Mouse (Mus musculus) thymus, postnatal 10 days (tissue): ENCODE measurements at regions not wholly inside any gene's neighbourhood (a gene's known extent, or its start where the extent isn't known, plus 50 kb on each side); places are given as distances from the start of the nearest gene placed in this dataset.

Experiments used
- DNase-seq, 2 experiments: peaks; one replicate each; pipeline ENCODE4 v3.0.0; 2021; ENCODE audit warnings: low spot score in 2 of 2

- no peak for DNase-seq
Measured at GRCm38 (mm10) chr4:105555941-105556340, 233.7 kb upstream of the Gm12728 start.

GRCm38 (mm10) chr4:105557396-105557795, 232.3 kb upstream of the Gm12728 start:
- no peak for DNase-seq

DNA sequence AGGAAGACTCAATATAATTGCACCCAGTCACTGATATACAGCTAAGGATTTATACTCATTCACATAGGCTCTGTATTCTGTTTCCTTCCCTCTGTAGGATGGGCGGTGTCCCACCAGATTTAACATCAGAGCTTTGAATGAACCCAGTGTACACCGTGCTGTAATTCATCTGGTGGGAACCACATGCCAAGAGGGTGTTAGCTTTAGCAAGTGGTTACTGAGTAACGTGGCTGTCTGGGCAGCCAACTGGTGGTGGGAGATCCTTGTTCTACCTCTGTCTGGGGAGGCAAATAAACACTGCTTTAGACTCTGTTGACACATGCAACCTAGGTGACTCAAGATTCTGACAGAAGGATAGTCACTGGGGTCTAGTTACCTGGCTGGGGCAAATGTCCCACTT, 229.6 kb upstream of the Gm12728 start:
- DNase-seq: no peak

- DNase-seq: no peak
Measured at GRCm38 (mm10) chr4:105560781-105561180, 228.9 kb upstream of the Gm12728 start.

- DNase-seq: no peak
Measured at GRCm38 (mm10) chr4:105561611-105562010, 228.1 kb upstream of the Gm12728 start.

- no peak for DNase-seq
Measured at GRCm38 (mm10) chr4:105565796-105566195, 223.9 kb upstream of the Gm12728 start.

DNA sequence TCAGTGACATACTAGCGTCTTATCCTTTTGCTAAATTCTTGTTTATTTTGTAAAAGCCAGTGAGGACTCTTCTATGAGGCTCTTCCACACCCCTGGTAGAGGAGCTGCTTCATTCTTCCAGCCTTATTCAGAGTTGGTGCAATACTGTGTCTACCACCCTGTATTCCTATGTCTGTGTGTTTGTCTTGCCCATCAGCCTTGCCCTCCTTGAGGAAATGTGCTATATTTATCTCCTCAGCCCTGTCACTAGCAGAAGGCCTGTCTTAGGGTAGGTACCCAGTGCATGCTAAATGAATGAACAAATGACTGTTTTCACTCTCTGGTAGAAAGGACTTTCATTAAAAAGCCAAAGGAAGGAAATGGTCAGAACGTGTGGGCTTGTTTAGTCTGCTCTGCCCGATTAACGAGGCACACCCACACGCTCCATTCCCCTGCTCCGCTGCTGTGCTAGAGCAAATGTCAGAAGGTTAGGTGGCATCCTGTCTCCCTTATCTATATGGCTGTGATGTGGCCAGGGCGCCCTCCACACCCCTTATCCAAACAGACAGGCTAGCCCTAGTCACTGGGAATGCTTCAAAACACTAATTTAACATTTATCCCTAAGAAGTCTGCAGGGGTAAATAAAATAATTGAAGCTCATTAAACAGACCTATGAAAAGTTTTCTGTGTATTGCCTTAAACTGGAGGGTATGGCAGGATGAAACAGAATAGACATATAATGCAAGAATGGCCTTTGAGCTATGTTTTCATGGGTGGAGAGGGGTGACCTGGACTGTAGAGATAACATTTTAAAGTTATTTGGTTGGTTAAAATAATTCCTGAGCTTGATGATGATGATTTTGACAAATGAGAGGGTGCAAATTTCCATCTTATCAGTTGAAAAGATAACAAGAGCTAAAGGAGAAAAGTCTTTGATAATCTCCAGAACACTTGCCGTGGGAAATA, 222.9 kb upstream of the Gm12728 start:
- DNase-seq: no peak

DNA sequence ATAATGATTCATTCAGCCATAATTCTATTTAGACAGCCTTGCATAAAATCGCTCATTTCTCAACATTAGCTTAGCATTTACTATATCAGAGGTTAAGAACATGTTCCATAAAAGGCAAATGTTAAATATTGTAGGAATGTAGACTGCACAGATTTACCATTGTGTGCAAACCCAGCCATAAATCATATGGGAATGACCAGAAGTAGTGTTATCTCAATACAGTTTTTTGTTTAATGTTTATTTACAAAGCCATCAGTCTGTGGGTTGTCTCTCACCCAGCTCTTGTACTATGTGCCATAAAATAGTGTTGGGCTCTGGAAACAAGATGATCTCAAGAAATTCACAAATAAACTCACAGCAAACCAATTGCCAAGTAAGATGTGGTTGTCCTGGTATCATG, 220.0 kb upstream of the Gm12728 start:
- no peak for DNase-seq

DNA sequence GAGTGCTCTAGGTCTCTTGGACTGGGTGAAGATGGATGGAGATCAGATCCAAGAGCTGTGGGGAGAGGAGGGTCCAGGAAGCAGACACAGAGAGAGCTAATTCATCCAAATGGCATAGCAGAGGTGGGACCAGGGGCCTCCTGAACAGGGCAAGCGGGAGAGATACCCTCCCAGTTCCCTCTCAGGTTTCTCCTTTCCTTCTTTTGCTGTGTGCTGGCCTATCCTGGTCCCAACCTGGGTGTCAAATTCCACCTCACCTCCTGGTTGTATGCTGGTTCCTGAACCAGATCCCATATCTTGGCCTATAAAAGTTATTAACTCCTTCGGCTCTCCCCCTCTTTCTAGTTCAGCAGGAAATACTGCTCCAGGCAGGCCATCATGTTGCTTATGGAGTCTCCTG, 214.1 kb upstream of the Gm12728 start:
- DNase-seq: no peak

DNA sequence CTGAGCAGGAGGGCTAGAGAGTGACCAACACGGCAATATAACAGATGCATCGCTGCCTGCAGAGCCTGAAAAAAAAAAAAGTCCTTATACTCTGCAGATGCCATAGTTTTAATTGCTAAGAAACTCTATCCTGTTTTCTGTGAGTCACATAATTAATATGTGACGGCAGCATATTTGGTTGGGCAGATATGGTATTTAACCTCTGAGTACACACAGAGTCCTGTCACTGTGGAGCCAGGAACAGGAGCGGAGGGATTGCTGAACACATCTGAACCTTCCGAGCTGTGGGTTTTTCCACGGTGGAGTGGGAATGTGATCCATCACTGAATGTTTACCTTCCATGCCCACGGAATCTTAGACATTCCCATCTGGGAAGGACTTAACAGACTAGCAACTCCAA, 208.7 kb upstream of the Gm12728 start:
- DNase-seq: no peak

DNA sequence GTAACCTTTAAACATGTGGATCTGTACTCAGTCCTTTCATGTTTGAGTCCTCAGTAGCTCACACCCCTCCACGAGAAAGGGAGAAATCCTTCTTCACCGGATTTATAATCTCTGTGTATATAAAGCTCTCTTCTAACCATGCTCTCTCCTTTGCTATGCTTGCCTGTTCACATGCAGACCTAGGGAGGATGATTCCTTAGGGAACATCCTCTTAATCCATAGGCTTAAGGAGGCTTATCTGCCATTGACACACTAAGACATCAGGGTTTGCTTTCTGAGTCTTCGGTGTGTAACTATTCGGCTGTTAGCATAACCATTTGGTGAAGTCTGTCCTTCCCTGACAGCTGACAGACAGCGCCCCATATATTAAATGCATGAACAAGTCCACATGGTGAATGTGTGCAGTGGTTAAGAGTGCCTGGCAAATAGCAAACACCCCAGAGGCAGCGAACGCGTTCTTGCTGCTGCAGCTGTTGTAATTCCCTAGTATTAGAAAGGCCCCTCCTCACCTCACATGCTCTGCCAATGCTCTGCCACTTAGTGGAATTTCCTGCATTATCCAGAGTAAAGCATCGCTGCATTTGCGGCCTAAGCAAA, 205.2 kb upstream of the Gm12728 start:
- DNase-seq: no peak

DNA sequence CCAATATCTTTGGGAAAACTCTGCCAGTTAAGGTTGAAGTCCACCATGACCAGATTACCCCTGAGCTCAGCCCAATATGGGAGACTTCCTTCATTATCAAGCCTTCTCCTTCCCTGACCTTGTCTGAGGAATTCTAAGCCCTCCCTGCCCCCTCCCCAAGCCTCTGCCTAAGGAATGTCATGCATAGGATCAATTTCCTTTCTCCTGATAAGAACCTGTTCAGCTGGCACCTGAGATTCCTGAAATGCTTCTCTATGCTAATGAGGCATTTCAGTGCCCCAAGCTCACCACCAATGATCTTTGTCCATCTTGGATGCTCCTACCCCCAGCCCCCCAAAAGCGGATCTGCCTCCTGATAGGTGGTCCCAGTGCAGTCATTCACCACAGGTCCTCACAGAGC, 186.0 kb upstream of the Gm12728 start:
- DNase-seq: no peak

- DNase-seq: no peak
Measured at GRCm38 (mm10) chr4:105604607-105605006, 185.1 kb upstream of the Gm12728 start.

DNA sequence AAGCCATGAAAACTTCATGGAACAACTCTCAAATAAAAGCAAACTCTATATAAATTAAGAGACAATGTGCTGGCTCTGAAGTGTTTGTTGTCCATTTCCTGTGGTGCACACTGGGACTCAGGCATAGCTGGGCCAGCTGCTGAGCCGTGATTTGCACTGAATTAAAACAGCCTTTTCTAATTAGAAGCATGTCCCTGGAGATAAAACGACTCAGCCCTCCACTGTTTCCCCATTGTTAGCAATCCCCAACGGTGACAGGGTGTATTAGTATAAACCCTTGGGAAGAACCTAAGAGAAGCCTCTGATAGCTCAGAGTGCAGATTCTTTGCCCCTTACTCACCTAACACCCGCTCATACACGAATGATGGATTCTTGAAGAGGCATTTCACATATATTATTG, 182.9 kb upstream of the Gm12728 start:
- no peak for DNase-seq

DNA sequence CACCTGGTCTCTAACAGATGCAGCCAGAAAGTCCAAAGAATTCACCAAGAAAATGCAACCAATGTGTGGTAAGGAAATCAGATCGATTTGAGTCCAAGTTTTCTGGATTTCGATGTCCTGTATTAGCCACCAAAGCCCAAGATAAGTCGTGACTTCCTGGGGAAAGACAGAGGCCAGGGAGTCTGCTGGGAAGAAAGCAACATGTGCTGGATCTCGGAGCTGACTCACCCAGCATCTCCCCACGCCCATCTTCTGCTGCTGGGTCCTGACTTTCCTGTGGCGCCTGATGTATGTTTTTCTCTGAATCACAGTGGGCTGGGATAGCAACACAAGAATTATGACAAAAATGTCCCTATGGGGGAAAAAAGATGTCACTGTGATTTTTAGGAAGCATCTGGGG, 178.8 kb upstream of the Gm12728 start:
- DNase-seq: no peak

- DNase-seq: no peak
Measured at GRCm38 (mm10) chr4:105614390-105614789, 175.3 kb upstream of the Gm12728 start.

GRCm38 (mm10) chr4:105626371-105627320, 163.0 kb upstream of the Gm12728 start:
- no peak for DNase-seq

DNA sequence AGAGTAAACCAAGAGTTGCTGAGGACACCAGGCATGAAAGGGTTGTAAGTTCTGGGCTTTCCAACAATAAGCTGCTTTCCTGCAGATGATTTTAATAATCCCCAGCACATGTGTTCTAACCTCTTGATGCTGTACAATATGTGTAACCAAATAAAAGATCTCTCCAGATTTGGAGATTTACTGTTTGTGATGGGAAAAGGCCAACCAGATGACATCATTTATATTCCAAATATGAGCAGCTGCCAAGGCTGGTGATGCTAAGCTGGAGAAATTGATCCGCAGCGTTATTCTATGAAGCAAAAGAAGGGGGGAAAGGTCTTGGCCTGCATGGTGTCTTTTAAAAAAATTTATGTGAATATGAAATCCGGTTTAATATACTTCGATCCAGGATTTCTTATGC, 160.1 kb upstream of the Gm12728 start:
- no peak for DNase-seq

DNA sequence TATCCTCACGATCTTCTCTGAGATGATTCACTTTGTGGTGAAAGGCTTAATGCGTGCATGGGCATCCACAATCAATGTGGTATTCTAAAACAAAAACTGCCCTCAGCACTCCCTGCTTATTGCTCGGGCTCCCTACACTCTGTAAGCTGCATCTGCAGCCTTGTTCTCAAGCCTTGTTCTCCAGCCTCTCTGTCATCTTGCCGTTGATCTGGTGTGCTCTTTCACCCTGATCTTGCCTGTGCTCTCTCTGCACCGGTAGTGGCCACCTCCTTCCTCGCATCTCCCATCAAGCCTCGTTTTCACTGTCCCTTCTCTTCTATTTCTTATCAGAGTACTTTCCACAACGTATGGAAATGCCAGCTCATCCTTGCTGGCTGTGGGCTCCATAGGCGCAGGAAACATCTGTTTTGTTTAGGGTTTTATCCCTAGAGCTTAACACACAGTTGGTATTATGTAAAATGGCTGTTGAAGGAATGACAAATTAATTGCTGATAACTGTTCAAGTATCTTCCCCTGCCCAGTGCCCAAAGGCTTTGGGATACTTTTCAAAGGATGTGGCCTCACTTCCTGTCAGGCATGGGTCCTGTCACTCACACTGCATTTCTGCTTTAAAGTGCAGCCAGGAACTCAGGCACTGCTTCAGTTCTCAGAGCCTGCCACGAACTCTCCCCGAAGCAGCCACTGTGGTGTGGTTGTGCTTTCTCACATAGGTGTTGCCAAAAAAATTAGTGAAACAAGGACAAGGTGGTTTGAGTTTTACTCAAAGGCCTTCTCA, 158.9 kb upstream of the Gm12728 start:
- no peak for DNase-seq

GRCm38 (mm10) chr4:105632581-105633358, 156.9 kb upstream of the Gm12728 start:
- no peak for DNase-seq

DNA sequence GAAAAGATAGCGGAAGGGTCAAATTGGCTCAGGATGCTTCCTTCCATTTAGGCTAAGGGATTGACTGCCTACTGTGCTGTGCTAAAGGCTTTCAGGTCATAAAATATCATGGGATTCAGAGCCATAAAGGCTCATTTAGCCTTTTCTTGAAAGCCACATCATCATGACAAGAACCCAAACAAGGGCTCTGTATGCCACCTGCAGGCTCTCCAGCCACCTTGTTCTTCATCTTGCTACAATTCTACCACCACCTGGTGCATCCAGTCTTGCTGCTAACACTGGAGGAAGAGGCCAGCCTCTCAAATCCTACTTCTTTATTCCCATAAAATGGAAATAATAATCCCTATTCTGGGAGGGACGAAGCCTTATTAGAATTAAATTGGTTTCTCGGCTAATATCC, 155.9 kb upstream of the Gm12728 start:
- DNase-seq: no peak
